Mouse (Mus musculus) megakaryocyte, embryonic 14.5 days (primary cell): Measurements from ENCODE around the gene Zic3.

Source experiments
- FLI1 ChIP-seq: IDR thresholded peaks from 2 replicates; pipeline ENCODE4 v1.6.1; 2012; ENCODE audit warnings: low read length, inconsistent platforms, mixed read lengths
- GATA1 ChIP-seq: IDR thresholded peaks from 3 replicates; pipeline ENCODE4 v1.6.1; 2012; ENCODE audit warnings: mixed read lengths, low read length, inconsistent platforms, borderline replicate concordance

DNA sequence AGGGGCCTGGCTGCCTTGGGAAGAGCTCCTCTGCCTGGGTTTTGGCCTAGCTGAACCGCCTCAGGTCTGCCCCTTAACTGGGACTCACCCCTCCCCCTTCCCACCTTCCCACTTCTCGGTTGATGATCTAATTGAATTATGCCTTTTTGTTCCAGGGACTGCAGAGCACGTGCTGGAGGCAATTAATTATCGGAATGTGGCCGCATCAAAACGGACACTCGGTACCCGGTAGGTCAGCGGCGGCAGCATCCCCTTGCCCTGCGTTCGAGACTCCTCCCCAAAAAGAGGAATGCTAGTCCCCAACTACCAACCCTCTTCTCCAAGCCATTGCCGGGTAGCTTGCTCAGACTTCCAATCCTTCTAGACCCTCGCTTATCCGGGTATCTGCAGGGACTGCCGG, 5.6 kb downstream of the Zic3 start:
- TF ChIP-seq GATA1 (no peak), FLI1 (no peak)
